Comparison of ENCODE assay signal across 10 mouse cellular contexts in the genomic region with DNA sequence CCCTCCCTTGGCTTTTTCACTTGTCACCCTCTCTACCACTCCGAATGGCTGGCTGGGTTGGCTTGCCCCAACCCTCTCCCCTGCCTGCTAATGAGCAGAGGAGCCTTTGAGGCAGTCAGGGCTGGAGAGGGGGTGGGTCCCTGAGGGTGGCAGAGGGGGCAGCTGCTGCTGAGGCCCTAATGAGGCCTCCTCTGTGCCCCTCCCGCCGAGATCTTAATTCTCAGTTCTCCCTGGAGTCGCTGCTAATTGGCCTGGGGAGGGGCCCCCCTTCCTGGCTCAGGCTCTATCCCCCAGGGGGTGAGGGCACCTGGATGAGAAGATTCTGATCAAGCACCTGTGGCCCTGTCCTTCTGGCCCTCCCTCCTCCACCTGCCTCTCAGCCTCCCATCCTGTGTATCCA. TPM values are rescaled to one million over a fixed set of nuclear protein-coding genes. Genes with fewer than 3 reads are reported as not detected.
DNase-seq lines count a peak whose midpoint lies in the region; ATAC-seq and TF ChIP-seq lines count a peak whose summit lies in the region.
"Had no signal": no experiment of that assay in that cellular context is flagged by ENCODE, and none has a peak within 500 bp of the region (broad histone marks: within the 10 kb centered on the region; RNA-seq: fewer than 3 reads in every experiment).

No protein-coding gene starts in this region.

- H3K4me2 ChIP-seq in limb, embryonic 14.5 days (replicated peaks; ENCODE audit: low read depth, low read length, severe bottlenecking) = peak overlapping the region; percentile 50

- H3K9ac ChIP-seq in limb, embryonic 14.5 days (ENCODE audit: low read depth, low read length, severe bottlenecking) = no peak overlapping the region
- H3K9ac ChIP-seq: liver, embryonic 15.5 days had no signal

- 3% methylated on average over 4 of the region's 4 CpGs for WGBS in limb, embryonic 14.5 days

- peaks cover 74% of the 10 kb centered on the region for H3K4me1 ChIP-seq in megakaryocyte, embryonic 14.5 days
- peaks cover 34% of the 10 kb centered on the region for H3K4me1 ChIP-seq in limb, embryonic 14.5 days (ENCODE audit: control insufficient read depth, insufficient read depth, low read length)

- H3K27me3 ChIP-seq in megakaryocyte, embryonic 14.5 days (replicated peaks) = peaks cover 36% of the 10 kb centered on the region
- H3K27me3 ChIP-seq in limb, embryonic 14.5 days (ENCODE audit: control insufficient read depth, insufficient read depth, low read length) = no peaks in the 10 kb centered on the region

- no peak overlapping the region for H3K27ac ChIP-seq in limb, embryonic 14.5 days (replicated peaks; ENCODE audit: low read depth, low read length)
- H3K27ac ChIP-seq: gastrocnemius, adult 2 months; liver, embryonic 15.5 days had no signal

- H3K4me3 ChIP-seq in megakaryocyte, embryonic 14.5 days (replicated peaks) = peak overlapping the region; percentile 89
- H3K4me3 ChIP-seq in limb, embryonic 14.5 days (replicated peaks; ENCODE audit: low read length) = no peak overlapping the region
- H3K4me3 ChIP-seq: liver, embryonic 15.5 days had no signal

- no peaks in the 10 kb centered on the region for H3K36me3 ChIP-seq in megakaryocyte, embryonic 14.5 days (replicated peaks; ENCODE audit: low read length)
- no peaks in the 10 kb centered on the region; the same call in 1 of the 2 replicates for H3K36me3 ChIP-seq in limb, embryonic 14.5 days (ENCODE audit: control insufficient read depth, insufficient read depth, low read length)
- H3K36me3 ChIP-seq: liver, embryonic 15.5 days had no signal

- peaks cover 4% of the 10 kb centered on the region; the same call in 1 of the 2 replicates for H3K9me3 ChIP-seq in megakaryocyte, embryonic 14.5 days
- H3K9me3 ChIP-seq in limb, embryonic 14.5 days (ENCODE audit: control insufficient read depth, low read length) = no peaks in the 10 kb centered on the region
- H3K9me3 ChIP-seq: liver, embryonic 15.5 days had no signal

- DNase-seq in embryo, embryonic 11 days = peak; percentile 31
- DNase-seq in embryo, embryonic 10 days (ENCODE audit: low spot score) = no peak
- DNase-seq in limb, embryonic 14.5 days (ENCODE audit: low spot score) = no peak
- DNase-seq in spleen, postnatal 10 days (ENCODE audit: low spot score in 2 of 2) = no peak
- no peak for DNase-seq in urinary bladder, adult 2 months (ENCODE audit: low spot score)
- no peak for DNase-seq in spleen, postnatal 4 days (ENCODE audit: low spot score in 2 of 2)

- TF ChIP-seq POLR2A in limb, embryonic 14.5 days (IDR thresholded peaks at IDR 0.05; ENCODE audit: borderline replicate concordance, extremely low read depth, insufficient read depth, insufficient read length) = no peak

- no peak for ATAC-seq in megakaryocyte, adult 5-6 weeks (ENCODE audit: poor library complexity, severe bottlenecking)
- no peak for ATAC-seq in limb, embryonic 14.5 days (ENCODE audit: low FRiP score, low read depth)

RNA-seq across cellular contexts. Expression of a gene that starts 2.7 kb away (rescaled TPM):
- polyA plus RNA-seq in megakaryocyte, embryonic 14.5 days (2012; ENCODE audit: insufficient read depth, low replicate concordance) = not detected in 2 replicates
- total RNA-seq in megakaryocyte, adult 5-6 weeks (2015) = not detected in 2 replicates
- 0.48 TPM in 1 of 2 replicates, not detected in the other for total RNA-seq in megakaryocyte, adult 5-6 weeks (2017)
- 63.3 and 92.7 TPM in 2 replicates for polyA plus RNA-seq in limb, embryonic 14.5 days (2012; rRNA removed)
- polyA plus RNA-seq in limb, embryonic 14.5 days (2014; fragmentation: Nextera tagmentation; extraction: Ambion mirVana) = 17.8 and 21.1 TPM in 2 replicates
- 26.7 and 27.5 TPM in 2 replicates for polyA plus RNA-seq in urinary bladder, adult 2 months (2012; rRNA removed)
- total RNA-seq: gastrocnemius, adult 2 months had no signal

RNA-seq across cellular contexts. Expression of a gene that starts 12.0 kb away (rescaled TPM):
- polyA plus RNA-seq in megakaryocyte, embryonic 14.5 days (2012; ENCODE audit: insufficient read depth, low replicate concordance) = 56.9 and 66.7 TPM in 2 replicates
- total RNA-seq in megakaryocyte, adult 5-6 weeks (2015) = 16.0 and 18.1 TPM in 2 replicates
- 14.5 and 16.6 TPM in 2 replicates for total RNA-seq in megakaryocyte, adult 5-6 weeks (2017)
- polyA plus RNA-seq in limb, embryonic 14.5 days (2012; rRNA removed) = 3.6 and 4.1 TPM in 2 replicates
- 2.3 and 2.8 TPM in 2 replicates for polyA plus RNA-seq in limb, embryonic 14.5 days (2014; fragmentation: Nextera tagmentation; extraction: Ambion mirVana)
- 3.9 and 5.1 TPM in 2 replicates for polyA plus RNA-seq in urinary bladder, adult 2 months (2012; rRNA removed)

RNA-seq across cellular contexts. Expression of a gene that starts 19.2 kb away (rescaled TPM):
- 3.3 and 10.9 TPM in 2 replicates for polyA plus RNA-seq in megakaryocyte, embryonic 14.5 days (2012; ENCODE audit: insufficient read depth, low replicate concordance)
- 0.09 and 0.23 TPM in 2 replicates for total RNA-seq in megakaryocyte, adult 5-6 weeks (2015)
- 0.15 and 0.16 TPM in 2 replicates for total RNA-seq in megakaryocyte, adult 5-6 weeks (2017)
- polyA plus RNA-seq in limb, embryonic 14.5 days (2012; rRNA removed) = 64.3 and 89.3 TPM in 2 replicates
- 11.5 and 13.7 TPM in 2 replicates for polyA plus RNA-seq in limb, embryonic 14.5 days (2014; fragmentation: Nextera tagmentation; extraction: Ambion mirVana)
- 61.5 and 82.9 TPM in 2 replicates for polyA plus RNA-seq in urinary bladder, adult 2 months (2012; rRNA removed)

RNA-seq across cellular contexts. Expression of a gene that starts 29.6 kb away (rescaled TPM):
- polyA plus RNA-seq in megakaryocyte, embryonic 14.5 days (2012; ENCODE audit: insufficient read depth, low replicate concordance) = 823 and 866 TPM in 2 replicates
- 113 and 140 TPM in 2 replicates for total RNA-seq in megakaryocyte, adult 5-6 weeks (2015)
- total RNA-seq in megakaryocyte, adult 5-6 weeks (2017) = 322 and 392 TPM in 2 replicates
- polyA plus RNA-seq in limb, embryonic 14.5 days (2012; rRNA removed) = 281 and 320 TPM in 2 replicates
- polyA plus RNA-seq in limb, embryonic 14.5 days (2014; fragmentation: Nextera tagmentation; extraction: Ambion mirVana) = 156 and 164 TPM in 2 replicates
- polyA plus RNA-seq in urinary bladder, adult 2 months (2012; rRNA removed) = 182 and 223 TPM in 2 replicates

RNA-seq across cellular contexts. Expression of a gene that starts 50.2 kb away (rescaled TPM):
- polyA plus RNA-seq in megakaryocyte, embryonic 14.5 days (2012; ENCODE audit: insufficient read depth, low replicate concordance) = not detected in 2 replicates
- total RNA-seq in megakaryocyte, adult 5-6 weeks (2015) = not detected in 2 replicates
- not detected in 2 replicates for total RNA-seq in megakaryocyte, adult 5-6 weeks (2017)
- polyA plus RNA-seq in limb, embryonic 14.5 days (2012; rRNA removed) = 12.8 and 13.9 TPM in 2 replicates
- polyA plus RNA-seq in limb, embryonic 14.5 days (2014; fragmentation: Nextera tagmentation; extraction: Ambion mirVana) = 16.5 and 18.8 TPM in 2 replicates
- 0.83 and 1.4 TPM in 2 replicates for polyA plus RNA-seq in urinary bladder, adult 2 months (2012; rRNA removed)

Comparison
In these comparisons a context has a peak if more than half of its experiments do, and no peak if none do; other contexts are left out.
1. RNA of a gene that starts 2.7 kb away (polyA plus RNA-seq): 17.8 to 92.7 TPM in limb, embryonic 14.5 days and 26.7 to 27.5 TPM in urinary bladder, adult 2 months; not detected in megakaryocyte, embryonic 14.5 days; every median in the first group is over 10 times any median in the second.